Mouse (Mus musculus) brown adipose tissue, adult 24 weeks (tissue): Measurements from ENCODE around the gene Mta1. TPM values are rescaled to one million over a fixed set of nuclear protein-coding genes. Genes with fewer than 3 reads are reported as not detected.

ENCODE experiments used
- H3K27ac ChIP-seq: fragments of 200-500 bp; replicated peaks from 2 replicates; pipeline ENCODE4 v1.5.1; 2012; ENCODE audit warnings: low read depth, mild to moderate bottlenecking, low read length
- H3K4me1 ChIP-seq: fragments of 200-500 bp; 2 replicates; pipeline ENCODE4 v1.6.1; 2012; ENCODE audit warnings: low read length, mixed read lengths; ENCODE audit not compliant: control insufficient read depth, insufficient read depth, insufficient read length
- H3K4me3 ChIP-seq: fragments of 200-500 bp; 2 replicates; pipeline ENCODE4 v1.5.1; 2012; ENCODE audit warnings: low read depth, mild to moderate bottlenecking, low read length, moderate library complexity; ENCODE audit not compliant: insufficient read depth
- polyA plus RNA-seq: library from polyadenylated mRNA; stranded (reverse); fragments of >200 nt; gene quantifications from 2 replicates; pipeline ENCODE4 v1.2.4, GENCODE M21; 2012; ENCODE audit not compliant: missing spikeins, insufficient read depth, insufficient read length

The Mta1 gene
- polyA plus RNA-seq, 1 experiment, result 20.6 TPM

GRCm38 (mm10) chr12:113107431-113108124 is 9.5 kb downstream of the Mta1 start:
- Histone ChIP-seq H3K27ac (no peak overlapping the region), H3K4me1 (peaks cover 12% of the 10 kb centered on the region; the same call in 1 of the 2 replicates), H3K4me3 (no peak overlapping the region)

- Histone ChIP-seq H3K4me1 (peaks cover 12% of the 10 kb centered on the region; the same call in 1 of the 2 replicates), H3K4me3 (no peak overlapping the region), H3K27ac (no peak overlapping the region)
Measured at GRCm38 (mm10) chr12:113108528-113109283, 10.6 kb downstream of the Mta1 start.

GRCm38 (mm10) chr12:113109801-113110200 is 11.7 kb downstream of the Mta1 start:
- no peak overlapping the region for H3K4me3 ChIP-seq
- no peak overlapping the region for H3K27ac ChIP-seq
- H3K4me1 ChIP-seq, result 0 out of 2 replicates have a peak, but pooled peaks cover 10% of the 10 kb centered on the region

- no peak overlapping the region for H3K4me3 ChIP-seq
- no peaks in the 10 kb centered on the region for H3K4me1 ChIP-seq
- no peak overlapping the region for H3K27ac ChIP-seq
Measured at GRCm38 (mm10) chr12:113114141-113114540, 16.1 kb downstream of the Mta1 start.

- Histone ChIP-seq H3K4me3 (no peak overlapping the region), H3K4me1 (no peaks in the 10 kb centered on the region), H3K27ac (no peak overlapping the region)
Measured at GRCm38 (mm10) chr12:113114856-113115538, 16.9 kb downstream of the Mta1 start.

GRCm38 (mm10) chr12:113119516-113120410 is 21.7 kb downstream of the Mta1 start:
- Histone ChIP-seq H3K27ac (no peak overlapping the region), H3K4me1 (no peaks in the 10 kb centered on the region), H3K4me3 (no peak overlapping the region)

GRCm38 (mm10) chr12:113124726-113125125 is 26.6 kb downstream of the Mta1 start:
- H3K4me1 ChIP-seq, result no peaks in the 10 kb centered on the region
- no peak overlapping the region for H3K27ac ChIP-seq
- H3K4me3 ChIP-seq, result no peak overlapping the region

- Histone ChIP-seq H3K4me1 (no peaks in the 10 kb centered on the region), H3K4me3 (no peak overlapping the region), H3K27ac (no peak overlapping the region)
Measured at GRCm38 (mm10) chr12:113130732-113131131, 32.7 kb downstream of the Mta1 start.

- Histone ChIP-seq H3K27ac (no peak overlapping the region), H3K4me1 (no peaks in the 10 kb centered on the region), H3K4me3 (no peak overlapping the region)
Measured at GRCm38 (mm10) chr12:113131601-113132000, 33.5 kb downstream of the Mta1 start.

- H3K27ac ChIP-seq, result no peak overlapping the region
- H3K4me1 ChIP-seq, result no peaks in the 10 kb centered on the region
- H3K4me3 ChIP-seq, result no peak overlapping the region
Measured at GRCm38 (mm10) chr12:113132567-113132966, 34.5 kb downstream of the Mta1 start.

- no peak overlapping the region for H3K27ac ChIP-seq
Measured at GRCm38 (mm10) chr12:113133260-113133659, 35.2 kb downstream of the Mta1 start.

GRCm38 (mm10) chr12:113133861-113134403 is 35.9 kb downstream of the Mta1 start:
- no peaks in the 10 kb centered on the region for H3K4me1 ChIP-seq
- H3K4me3 ChIP-seq, result no peak overlapping the region
- H3K27ac ChIP-seq, result no peak overlapping the region

More at GRCm38 (mm10) chr12:113133260-113133659, 35.2 kb downstream of the Mta1 start:
- Histone ChIP-seq H3K4me3 (no peak overlapping the region), H3K4me1 (no peaks in the 10 kb centered on the region)

GRCm38 (mm10) chr12:113134502-113134901 is 36.4 kb downstream of the Mta1 start:
- no peaks in the 10 kb centered on the region for H3K4me1 ChIP-seq
- H3K27ac ChIP-seq, result no peak overlapping the region
- H3K4me3 ChIP-seq, result no peak overlapping the region

- H3K4me1 ChIP-seq, result no peaks in the 10 kb centered on the region
- H3K27ac ChIP-seq, result no peak overlapping the region
- H3K4me3 ChIP-seq, result no peak overlapping the region
Measured at GRCm38 (mm10) chr12:113135401-113135800, 37.3 kb downstream of the Mta1 start.
